Mouse (Mus musculus): ENCODE measurements around the gene Igf2bp3.

Igf2bp3 gene

GRCm38 (mm10) chr6:49174616-49175015 lies 40.1 kb downstream of the Igf2bp3 start:
- no peak for DNase-seq (ENCODE audit: low read depth, low spot score)

- DNase-seq (ENCODE audit: low read depth, low spot score): no peak
Measured at GRCm38 (mm10) chr6:49173674-49174073, 41.1 kb downstream of the Igf2bp3 start.

- DNase-seq (ENCODE audit: low read depth, low spot score): no peak
Measured at GRCm38 (mm10) chr6:49173265-49173664, 41.5 kb downstream of the Igf2bp3 start.

GRCm38 (mm10) chr6:49171216-49171615 lies 43.5 kb downstream of the Igf2bp3 start:
- DNase-seq (ENCODE audit: low read depth, low spot score): peak; percentile 49

- no peak for DNase-seq (ENCODE audit: low read depth, low spot score)
Measured at GRCm38 (mm10) chr6:49168648-49169047, 46.1 kb downstream of the Igf2bp3 start.

GRCm38 (mm10) chr6:49167406-49167805 lies 47.4 kb downstream of the Igf2bp3 start:
- DNase-seq (ENCODE audit: low read depth, low spot score): no peak

- no peak for DNase-seq (ENCODE audit: low read depth, low spot score)
Measured at GRCm38 (mm10) chr6:49166318-49166717, 48.4 kb downstream of the Igf2bp3 start.

GRCm38 (mm10) chr6:49165855-49166254 lies 48.9 kb downstream of the Igf2bp3 start:
- no peak for DNase-seq (ENCODE audit: low read depth, low spot score)

- no peak for DNase-seq (ENCODE audit: low read depth, low spot score)
Measured at GRCm38 (mm10) chr6:49165101-49165500, 49.7 kb downstream of the Igf2bp3 start.

GRCm38 (mm10) chr6:49164701-49165100 lies 50.1 kb downstream of the Igf2bp3 start:
- no peak for DNase-seq (ENCODE audit: low read depth, low spot score)

GRCm38 (mm10) chr6:49159971-49160370 lies 54.8 kb downstream of the Igf2bp3 start:
- no peak for DNase-seq (ENCODE audit: low read depth, low spot score)

GRCm38 (mm10) chr6:49156826-49157175 lies 58.0 kb downstream of the Igf2bp3 start:
- DNase-seq (ENCODE audit: low read depth, low spot score): peak; percentile 79

- DNase-seq (ENCODE audit: low read depth, low spot score): no peak
Measured at GRCm38 (mm10) chr6:49156170-49156825, 58.5 kb downstream of the Igf2bp3 start.

- no peak for DNase-seq (ENCODE audit: low read depth, low spot score)
Measured at GRCm38 (mm10) chr6:49151465-49151864, 63.3 kb downstream of the Igf2bp3 start.

GRCm38 (mm10) chr6:49150349-49151229 lies 64.2 kb downstream of the Igf2bp3 start:
- no peak for DNase-seq (ENCODE audit: low read depth, low spot score)

- no peak for DNase-seq (ENCODE audit: low read depth, low spot score)
Measured at GRCm38 (mm10) chr6:49149202-49149930, 65.4 kb downstream of the Igf2bp3 start.

GRCm38 (mm10) chr6:49148781-49149180 lies 66.0 kb downstream of the Igf2bp3 start:
- no peak for DNase-seq (ENCODE audit: low read depth, low spot score)

- no peak for DNase-seq (ENCODE audit: low read depth, low spot score)
Measured at GRCm38 (mm10) chr6:49148368-49148767, 66.4 kb downstream of the Igf2bp3 start.

- no peak for DNase-seq (ENCODE audit: low read depth, low spot score)
Measured at GRCm38 (mm10) chr6:49146461-49146860, 68.3 kb downstream of the Igf2bp3 start.

GRCm38 (mm10) chr6:49142428-49142827 lies 72.3 kb downstream of the Igf2bp3 start:
- DNase-seq (ENCODE audit: low read depth, low spot score): peak; percentile 12

GRCm38 (mm10) chr6:49141125-49141524 lies 73.6 kb downstream of the Igf2bp3 start:
- DNase-seq (ENCODE audit: low read depth, low spot score): no peak
